Mouse (Mus musculus): ENCODE results near the gene Ccdc144b. TPM values are rescaled to one million over a fixed set of nuclear protein-coding genes. Genes with fewer than 3 reads are reported as not detected.

The Ccdc144b gene
- polyA plus RNA-seq, 1 experiment from 2014 or later: not detected

DNA sequence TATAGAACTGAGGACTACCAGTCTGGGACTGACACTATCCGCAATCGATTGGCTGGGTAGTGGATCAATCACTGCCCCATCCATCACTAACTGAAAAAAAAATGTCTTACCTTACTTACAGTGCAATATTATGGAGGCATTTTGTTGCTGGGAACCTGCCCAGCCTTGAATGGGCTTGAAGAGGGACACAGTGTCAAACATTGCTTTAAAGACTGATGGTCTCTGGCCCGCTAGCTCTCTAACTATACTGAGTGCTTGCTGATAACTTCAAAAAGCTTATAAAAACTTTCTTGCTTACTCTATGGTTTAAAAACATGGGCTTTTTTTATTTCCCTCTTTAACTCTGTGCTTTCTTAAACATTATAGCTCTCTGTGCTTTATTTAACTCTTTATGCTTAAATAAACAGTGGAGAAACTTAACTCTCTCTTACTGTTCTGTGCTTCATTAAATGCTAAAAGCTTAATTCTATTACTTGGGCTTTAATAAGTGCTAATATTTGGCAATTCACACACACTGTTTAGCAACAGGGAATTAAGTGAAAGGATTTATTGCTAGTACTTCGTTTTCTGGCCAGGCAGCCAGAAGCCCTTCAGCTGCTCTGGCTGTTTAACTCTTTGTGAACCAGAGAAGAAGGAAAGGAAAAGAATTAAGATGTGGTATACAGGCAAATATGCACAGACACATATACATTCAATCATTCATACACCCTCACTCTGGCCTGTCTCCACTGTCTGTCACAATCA lies 44.8 kb downstream of the Ccdc144b start:
- DNase-seq (no peak), ATAC-seq (ENCODE audit: low FRiP score, low TSS enrichment) (no peak)
- H3K4me2 ChIP-seq (ENCODE audit: low read length): no peak overlapping the region
- no peaks in the 10 kb centered on the region for H3K4me1 ChIP-seq (ENCODE audit: control insufficient read depth, insufficient read depth, low read length)
- H3K27ac ChIP-seq (replicated peaks; ENCODE audit: low read depth, low read length): no peak overlapping the region
- H3K36me3 ChIP-seq (ENCODE audit: control insufficient read depth, insufficient read depth, low read length): no peaks in the 10 kb centered on the region
- 74% methylated on average over 4 of the region's 4 CpGs for WGBS
- H3K9ac ChIP-seq (replicated peaks; ENCODE audit: low read length): no peak overlapping the region
- H3K27me3 ChIP-seq (ENCODE audit: control insufficient read depth, insufficient read depth, low read length): no peaks in the 10 kb centered on the region
- H3K4me3 ChIP-seq (replicated peaks; ENCODE audit: low read depth, low read length): no peak overlapping the region
- H3K9me3 ChIP-seq (ENCODE audit: control insufficient read depth, low read length): no peaks in the 10 kb centered on the region

- WGBS: 72% methylated on average over 4 of the region's 4 CpGs
- Histone ChIP-seq H3K36me3 (ENCODE audit: control insufficient read depth, insufficient read depth, low read length) (no peaks in the 10 kb centered on the region), H3K4me1 (ENCODE audit: control insufficient read depth, insufficient read depth, low read length) (no peaks in the 10 kb centered on the region), H3K4me3 (replicated peaks; ENCODE audit: low read depth, low read length) (no peak overlapping the region), H3K9me3 (ENCODE audit: control insufficient read depth, low read length) (no peaks in the 10 kb centered on the region), H3K4me2 (ENCODE audit: low read length) (no peak overlapping the region), H3K27me3 (ENCODE audit: control insufficient read depth, insufficient read depth, low read length) (no peaks in the 10 kb centered on the region), H3K9ac (replicated peaks; ENCODE audit: low read length) (no peak overlapping the region), H3K27ac (replicated peaks; ENCODE audit: low read depth, low read length) (no peak overlapping the region)
- DNase-seq (peak; percentile 56), ATAC-seq (ENCODE audit: low FRiP score, low TSS enrichment) (no peak)
Measured at GRCm38 (mm10) chr3:36004028-36004895, 49.1 kb downstream of the Ccdc144b start.

DNA sequence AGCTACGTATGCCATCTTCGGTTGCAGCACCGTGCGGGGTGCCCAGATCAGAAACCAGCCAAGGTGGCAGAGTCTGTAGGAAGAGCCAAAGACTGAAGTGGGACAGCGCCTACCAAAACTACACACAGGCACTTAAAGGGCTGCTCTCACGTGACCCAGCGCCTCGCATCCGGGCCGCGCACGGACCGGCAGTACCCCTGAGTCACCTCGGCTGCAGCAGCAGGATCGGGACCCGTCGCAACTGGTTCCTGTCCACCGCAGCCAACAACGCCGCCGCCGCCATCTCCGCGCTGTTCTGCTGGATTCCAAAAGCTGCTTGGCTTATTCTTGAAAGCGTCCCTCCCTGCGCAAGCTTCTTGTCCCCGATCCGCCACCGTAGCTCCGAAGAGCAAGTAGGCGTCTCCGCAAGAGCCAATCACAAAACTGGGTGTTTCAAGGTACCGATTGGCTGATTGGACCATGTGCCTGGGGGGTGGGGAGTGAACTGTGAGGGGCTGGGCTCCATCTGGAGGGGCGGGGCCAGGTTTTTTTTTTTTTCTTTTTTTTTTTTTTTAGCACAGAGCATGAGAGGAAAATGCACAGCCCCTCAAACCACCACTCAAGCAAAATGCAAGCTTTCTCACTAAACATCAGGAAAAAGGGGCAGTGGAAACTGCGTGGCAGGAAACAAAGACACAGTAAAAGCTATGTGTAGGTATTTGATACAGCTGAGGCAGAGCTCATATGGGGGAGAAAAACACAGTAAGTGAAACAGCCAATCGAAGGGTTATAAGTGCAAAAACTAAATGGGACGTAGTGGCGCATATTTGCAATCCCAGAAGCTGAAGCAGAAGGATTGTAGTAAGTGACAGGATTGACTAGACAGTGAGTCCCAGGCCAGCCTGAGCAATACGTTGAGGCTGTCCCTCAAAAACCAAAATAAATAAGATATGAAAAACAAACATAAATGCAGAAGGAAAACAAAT lies 52.8 kb downstream of the Ccdc144b start, which contains the start of gene Mccc1:
Gene Mccc1 (minus strand): TSS at position 404 of the 965 bp plus-strand sequence.
- 4% methylated on average over 39 of the region's 39 CpGs for WGBS
- Histone ChIP-seq H3K4me2 (ENCODE audit: low read length) (peak within 1 kb of the TSS; percentile 80), H3K27ac (replicated peaks; ENCODE audit: low read depth, low read length) (peak within 1 kb of the TSS; percentile 91), H3K9ac (replicated peaks; ENCODE audit: low read length) (peak within 1 kb of the TSS; percentile 84), H3K9me3 (ENCODE audit: control insufficient read depth, low read length) (no peaks in the 10 kb centered on the region), H3K4me1 (ENCODE audit: control insufficient read depth, insufficient read depth, low read length) (0 out of 2 replicates have a peak, but pooled peaks cover 5% of the 10 kb centered on the region), H3K27me3 (ENCODE audit: control insufficient read depth, insufficient read depth, low read length) (no peaks in the 10 kb centered on the region), H3K4me3 (replicated peaks; ENCODE audit: low read depth, low read length) (peak within 1 kb of the TSS; percentile 67), H3K36me3 (ENCODE audit: control insufficient read depth, insufficient read depth, low read length) (0 out of 2 replicates have a peak, but pooled peaks cover 2% of the 10 kb centered on the region)
- DNase-seq: peak; percentile 98
- ATAC-seq (ENCODE audit: low FRiP score, low TSS enrichment): peak; percentile 100

DNA sequence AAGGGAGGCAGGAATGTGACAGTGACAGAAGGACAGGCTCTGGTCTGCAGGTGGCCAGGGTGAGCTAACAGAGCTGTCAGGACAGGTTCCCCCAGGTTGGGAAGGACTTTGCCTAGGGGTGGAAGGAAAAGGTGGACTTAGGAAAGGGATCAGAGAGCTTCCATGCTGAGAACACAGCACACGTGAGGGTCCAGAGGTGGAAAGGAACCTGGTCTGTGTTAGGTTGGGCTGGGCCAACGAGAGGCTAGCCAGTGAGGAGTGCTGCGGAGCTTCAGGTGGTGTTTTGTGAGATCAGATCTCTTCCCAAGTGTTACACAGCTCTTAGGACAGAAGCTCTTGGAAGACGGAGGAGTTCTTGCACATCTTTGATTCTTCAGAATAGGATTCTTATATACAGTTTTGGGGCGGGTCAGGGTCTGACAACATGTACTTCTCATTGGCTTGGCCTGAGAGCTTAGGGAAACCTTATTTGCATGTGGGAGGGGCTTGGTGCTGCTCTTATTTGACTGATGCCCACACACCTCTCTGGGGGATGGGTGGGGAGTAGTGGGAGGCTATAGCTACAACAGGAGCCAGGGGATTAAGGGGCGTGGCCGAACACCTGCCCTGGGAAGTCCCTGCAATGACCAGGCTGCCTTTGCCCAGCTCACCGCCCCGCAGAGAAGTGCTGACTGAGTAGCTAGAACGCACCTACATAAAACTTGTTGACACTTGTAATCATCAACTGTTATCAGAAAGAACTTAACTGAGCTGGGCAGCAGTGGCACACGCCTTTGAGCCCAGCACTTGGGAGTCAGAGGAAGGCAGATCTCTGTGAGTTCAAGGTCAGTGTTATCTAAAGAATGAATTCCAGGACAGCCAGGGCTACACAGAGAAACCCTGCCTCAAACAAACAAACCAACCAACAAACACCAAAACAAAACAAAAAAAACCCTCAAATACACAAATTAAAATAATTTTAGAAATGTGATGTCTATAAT lies 58.5 kb downstream of the Ccdc144b start:
- Histone ChIP-seq H3K4me2 (ENCODE audit: low read length) (no peak overlapping the region), H3K36me3 (ENCODE audit: control insufficient read depth, insufficient read depth, low read length) (peaks cover 31% of the 10 kb centered on the region), H3K27me3 (ENCODE audit: control insufficient read depth, insufficient read depth, low read length) (no peaks in the 10 kb centered on the region), H3K4me1 (ENCODE audit: control insufficient read depth, insufficient read depth, low read length) (0 out of 2 replicates have a peak, but pooled peaks cover 5% of the 10 kb centered on the region), H3K27ac (replicated peaks; ENCODE audit: low read depth, low read length) (no peak overlapping the region), H3K9ac (replicated peaks; ENCODE audit: low read length) (no peak overlapping the region), H3K4me3 (replicated peaks; ENCODE audit: low read depth, low read length) (no peak overlapping the region), H3K9me3 (ENCODE audit: control insufficient read depth, low read length) (no peaks in the 10 kb centered on the region)
- DNase-seq (no peak), ATAC-seq (ENCODE audit: low FRiP score, low TSS enrichment) (no peak)
- WGBS: 56% methylated on average over 11 of the region's 11 CpGs

GRCm38 (mm10) chr3:35990715-35991114 lies 62.6 kb downstream of the Ccdc144b start:
- DNase-seq (no peak), ATAC-seq (ENCODE audit: low FRiP score, low TSS enrichment) (no peak)
- Histone ChIP-seq H3K4me2 (ENCODE audit: low read length) (no peak overlapping the region), H3K4me3 (replicated peaks; ENCODE audit: low read depth, low read length) (no peak overlapping the region), H3K27ac (replicated peaks; ENCODE audit: low read depth, low read length) (no peak overlapping the region), H3K27me3 (ENCODE audit: control insufficient read depth, insufficient read depth, low read length) (no peaks in the 10 kb centered on the region), H3K36me3 (ENCODE audit: control insufficient read depth, insufficient read depth, low read length) (peaks cover 71% of the 10 kb centered on the region), H3K9ac (replicated peaks; ENCODE audit: low read length) (no peak overlapping the region), H3K4me1 (ENCODE audit: control insufficient read depth, insufficient read depth, low read length) (no peaks in the 10 kb centered on the region), H3K9me3 (ENCODE audit: control insufficient read depth, low read length) (no peaks in the 10 kb centered on the region)
- 94% methylated on average over 7 of the region's 7 CpGs for WGBS

- no peak overlapping the region for H3K9ac ChIP-seq (replicated peaks; ENCODE audit: low read length)
- no peak overlapping the region for H3K4me3 ChIP-seq (replicated peaks; ENCODE audit: low read depth, low read length)
- H3K4me1 ChIP-seq (ENCODE audit: control insufficient read depth, insufficient read depth, low read length): no peaks in the 10 kb centered on the region
- no peak overlapping the region for H3K27ac ChIP-seq (replicated peaks; ENCODE audit: low read depth, low read length)
- no peaks in the 10 kb centered on the region for H3K9me3 ChIP-seq (ENCODE audit: control insufficient read depth, low read length)
- peaks cover 72% of the 10 kb centered on the region for H3K36me3 ChIP-seq (ENCODE audit: control insufficient read depth, insufficient read depth, low read length)
- no peak for DNase-seq
- no peak overlapping the region for H3K4me2 ChIP-seq (ENCODE audit: low read length)
- 96% methylated on average over 6 of the region's 6 CpGs for WGBS
- no peak for ATAC-seq (ENCODE audit: low FRiP score, low TSS enrichment)
- H3K27me3 ChIP-seq (ENCODE audit: control insufficient read depth, insufficient read depth, low read length): no peaks in the 10 kb centered on the region
Measured at GRCm38 (mm10) chr3:35988031-35988430, 65.3 kb downstream of the Ccdc144b start.

DNA sequence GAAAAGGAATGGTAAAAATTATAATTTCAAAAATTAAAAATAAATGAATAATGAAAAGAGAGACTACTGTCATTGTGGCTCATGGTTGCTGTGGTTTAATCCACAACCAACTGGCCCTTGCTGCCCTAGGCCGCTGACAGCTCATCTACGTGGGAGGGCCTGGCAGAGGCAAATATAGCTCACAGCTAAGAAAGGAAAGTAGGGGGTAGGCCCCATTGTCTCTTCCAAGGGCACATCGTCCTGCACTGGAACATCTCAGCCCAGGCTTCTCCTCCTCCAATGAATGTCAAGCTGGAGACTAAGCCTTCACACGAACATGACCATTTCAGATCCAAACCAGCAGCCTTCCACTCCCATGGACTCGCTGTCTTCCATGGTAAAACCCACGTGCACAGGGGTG lies 67.1 kb downstream of the Ccdc144b start:
- peaks cover 85% of the 10 kb centered on the region for H3K36me3 ChIP-seq (ENCODE audit: control insufficient read depth, insufficient read depth, low read length)
- H3K4me3 ChIP-seq (replicated peaks; ENCODE audit: low read depth, low read length): no peak overlapping the region
- H3K27ac ChIP-seq (replicated peaks; ENCODE audit: low read depth, low read length): no peak overlapping the region
- no peak for DNase-seq
- 93% methylated on average over 6 of the region's 6 CpGs for WGBS
- H3K9me3 ChIP-seq (ENCODE audit: control insufficient read depth, low read length): no peaks in the 10 kb centered on the region
- no peaks in the 10 kb centered on the region for H3K4me1 ChIP-seq (ENCODE audit: control insufficient read depth, insufficient read depth, low read length)
- no peak overlapping the region for H3K4me2 ChIP-seq (ENCODE audit: low read length)
- no peak for ATAC-seq (ENCODE audit: low FRiP score, low TSS enrichment)
- no peak overlapping the region for H3K9ac ChIP-seq (replicated peaks; ENCODE audit: low read length)
- no peaks in the 10 kb centered on the region for H3K27me3 ChIP-seq (ENCODE audit: control insufficient read depth, insufficient read depth, low read length)

Measured in midbrain, embryonic 14.5 days (tissue).